Mouse (Mus musculus): ENCODE data around the gene Ndp. TPM values are rescaled to one million over a fixed set of nuclear protein-coding genes. Genes with fewer than 3 reads are reported as not detected.
A peak's percentile ranks its signal among the peaks of the same experiment; 100 is the strongest.

The Ndp gene
- polyA plus RNA-seq (2016; fragmentation: Nextera tagmentation; extraction: Ambion mirVana): 0.15 and 0.25 TPM in 2 replicates

GRCm38 (mm10) chrX:16911241-16911873, at the start of gene Ndp:
Gene Ndp, minus strand, starts transcription at chrX:16911774.
- peaks cover 23% of the 10 kb centered on the region for H3K27me3 ChIP-seq (ENCODE audit: low read depth, poor library complexity, severe bottlenecking)
- H3K4me1 ChIP-seq: no peaks in the 10 kb centered on the region
- peak within 1 kb of the TSS; percentile 27 for H3K4me3 ChIP-seq
- DNase-seq (ENCODE audit: low spot score): no peak
- H3K9me3 ChIP-seq (replicated peaks): no peaks in the 10 kb centered on the region
- H3K27ac ChIP-seq: no peak within 1 kb of the TSS
- H3K36me3 ChIP-seq: no peaks in the 10 kb centered on the region
- WGBS: 9% methylated on average over 13 of the region's 13 CpGs

- WGBS: 93% methylated on average over 2 of the region's 2 CpGs
- no peak overlapping the region for H3K4me3 ChIP-seq
- H3K9me3 ChIP-seq (replicated peaks): no peaks in the 10 kb centered on the region
- no peak overlapping the region for H3K27ac ChIP-seq
- no peaks in the 10 kb centered on the region for H3K36me3 ChIP-seq
- no peaks in the 10 kb centered on the region for H3K4me1 ChIP-seq
- no peak for DNase-seq (ENCODE audit: low spot score)
- H3K27me3 ChIP-seq (ENCODE audit: low read depth, poor library complexity, severe bottlenecking): no peaks in the 10 kb centered on the region
Observed at GRCm38 (mm10) chrX:16954767-16955166, 43.2 kb upstream of the Ndp start.

GRCm38 (mm10) chrX:16918006-16918405, 6.4 kb upstream of the Ndp start:
- Histone ChIP-seq H3K4me3 (no peak overlapping the region), H3K4me1 (no peaks in the 10 kb centered on the region), H3K9me3 (replicated peaks) (no peaks in the 10 kb centered on the region), H3K36me3 (no peaks in the 10 kb centered on the region), H3K27ac (no peak overlapping the region), H3K27me3 (ENCODE audit: low read depth, poor library complexity, severe bottlenecking) (no peaks in the 10 kb centered on the region)
- no peak for DNase-seq (ENCODE audit: low spot score)

- no peak for DNase-seq (ENCODE audit: low spot score)
- Histone ChIP-seq H3K4me1 (no peaks in the 10 kb centered on the region), H3K27ac (no peak overlapping the region), H3K4me3 (no peak overlapping the region), H3K36me3 (no peaks in the 10 kb centered on the region), H3K27me3 (ENCODE audit: low read depth, poor library complexity, severe bottlenecking) (peaks cover 23% of the 10 kb centered on the region), H3K9me3 (replicated peaks) (no peaks in the 10 kb centered on the region)
- 83% methylated on average over 1 of the region's 1 CpGs for WGBS
Observed at GRCm38 (mm10) chrX:16913118-16913517, 1.5 kb upstream of the Ndp start.

- no peaks in the 10 kb centered on the region for H3K4me1 ChIP-seq
- no peaks in the 10 kb centered on the region for H3K9me3 ChIP-seq (replicated peaks)
- no peak overlapping the region for H3K27ac ChIP-seq
- H3K4me3 ChIP-seq: no peak overlapping the region
- no peak for DNase-seq (ENCODE audit: low spot score)
- H3K36me3 ChIP-seq: no peaks in the 10 kb centered on the region
- peaks cover 23% of the 10 kb centered on the region for H3K27me3 ChIP-seq (ENCODE audit: low read depth, poor library complexity, severe bottlenecking)
- WGBS: 47% methylated on average over 4 of the region's 4 CpGs
Observed at GRCm38 (mm10) chrX:16911911-16912310, 337 bp upstream of the Ndp start.

GRCm38 (mm10) chrX:16910211-16911095, 1.1 kb downstream of the Ndp start:
- Histone ChIP-seq H3K4me3 (peak overlapping the region; percentile 27), H3K27ac (no peak overlapping the region), H3K27me3 (ENCODE audit: low read depth, poor library complexity, severe bottlenecking) (peaks cover 23% of the 10 kb centered on the region), H3K9me3 (replicated peaks) (no peaks in the 10 kb centered on the region), H3K36me3 (no peaks in the 10 kb centered on the region), H3K4me1 (no peaks in the 10 kb centered on the region)
- 20% methylated on average over 18 of the region's 18 CpGs for WGBS
- DNase-seq (ENCODE audit: low spot score): no peak

- Histone ChIP-seq H3K9me3 (replicated peaks) (no peaks in the 10 kb centered on the region), H3K4me3 (no peak overlapping the region), H3K27ac (no peak overlapping the region), H3K36me3 (no peaks in the 10 kb centered on the region), H3K27me3 (ENCODE audit: low read depth, poor library complexity, severe bottlenecking) (peaks cover 23% of the 10 kb centered on the region), H3K4me1 (no peaks in the 10 kb centered on the region)
- 92% methylated on average over 2 of the region's 2 CpGs for WGBS
- no peak for DNase-seq (ENCODE audit: low spot score)
Observed at GRCm38 (mm10) chrX:16908652-16909051, 2.9 kb downstream of the Ndp start.

GRCm38 (mm10) chrX:16907554-16907953, 4.0 kb downstream of the Ndp start:
- DNase-seq (ENCODE audit: low spot score): no peak
- no peaks in the 10 kb centered on the region for H3K36me3 ChIP-seq
- H3K4me3 ChIP-seq: no peak overlapping the region
- H3K27me3 ChIP-seq (ENCODE audit: low read depth, poor library complexity, severe bottlenecking): peaks cover 23% of the 10 kb centered on the region
- 68% methylated on average over 6 of the region's 6 CpGs for WGBS
- no peaks in the 10 kb centered on the region for H3K4me1 ChIP-seq
- H3K27ac ChIP-seq: no peak overlapping the region
- no peaks in the 10 kb centered on the region for H3K9me3 ChIP-seq (replicated peaks)

GRCm38 (mm10) chrX:16894377-16895175, 17.0 kb downstream of the Ndp start:
- Histone ChIP-seq H3K4me3 (no peak overlapping the region), H3K27ac (no peak overlapping the region), H3K9me3 (replicated peaks) (no peaks in the 10 kb centered on the region), H3K36me3 (no peaks in the 10 kb centered on the region), H3K4me1 (no peaks in the 10 kb centered on the region), H3K27me3 (ENCODE audit: low read depth, poor library complexity, severe bottlenecking) (no peaks in the 10 kb centered on the region)
- 36% methylated on average over 5 of the region's 5 CpGs for WGBS
- DNase-seq (ENCODE audit: low spot score): no peak

GRCm38 (mm10) chrX:16867640-16868314, 43.8 kb downstream of the Ndp start:
- no peaks in the 10 kb centered on the region for H3K36me3 ChIP-seq
- DNase-seq (ENCODE audit: low spot score): no peak
- H3K4me3 ChIP-seq: no peak overlapping the region
- no peaks in the 10 kb centered on the region for H3K27me3 ChIP-seq (ENCODE audit: low read depth, poor library complexity, severe bottlenecking)
- H3K27ac ChIP-seq: no peak overlapping the region
- no peaks in the 10 kb centered on the region for H3K9me3 ChIP-seq (replicated peaks)
- H3K4me1 ChIP-seq: no peaks in the 10 kb centered on the region

GRCm38 (mm10) chrX:16860244-16860643, 51.3 kb downstream of the Ndp start:
- Histone ChIP-seq H3K9me3 (replicated peaks) (no peaks in the 10 kb centered on the region), H3K4me3 (no peak overlapping the region), H3K27ac (no peak overlapping the region), H3K36me3 (no peaks in the 10 kb centered on the region), H3K4me1 (no peaks in the 10 kb centered on the region), H3K27me3 (ENCODE audit: low read depth, poor library complexity, severe bottlenecking) (no peaks in the 10 kb centered on the region)
- DNase-seq (ENCODE audit: low spot score): no peak

- Histone ChIP-seq H3K4me3 (no peak overlapping the region), H3K9me3 (replicated peaks) (no peaks in the 10 kb centered on the region), H3K27me3 (ENCODE audit: low read depth, poor library complexity, severe bottlenecking) (no peaks in the 10 kb centered on the region), H3K4me1 (no peaks in the 10 kb centered on the region), H3K27ac (no peak overlapping the region), H3K36me3 (no peaks in the 10 kb centered on the region)
- no peak for DNase-seq (ENCODE audit: low spot score)
- 91% methylated on average over 2 of the region's 2 CpGs for WGBS
Observed at GRCm38 (mm10) chrX:16846034-16846433, 65.5 kb downstream of the Ndp start.
